Mouse (Mus musculus) MN1 (cell line): ENCODE measurements around the gene Gm13889.

ENCODE experiments used
- DNase-seq: peaks from one replicate; pipeline ENCODE4 v3.0.0-alpha.2; 2016; ENCODE audit warnings: low spot score

The Gm13889 gene

GRCm38 (mm10) chr2:93956908-93957784 lies at the start of gene Gm13889:
TSS of gene Gm13889 (minus strand) at chr2:93957201.
- peak; percentile 79 for DNase-seq

DNA sequence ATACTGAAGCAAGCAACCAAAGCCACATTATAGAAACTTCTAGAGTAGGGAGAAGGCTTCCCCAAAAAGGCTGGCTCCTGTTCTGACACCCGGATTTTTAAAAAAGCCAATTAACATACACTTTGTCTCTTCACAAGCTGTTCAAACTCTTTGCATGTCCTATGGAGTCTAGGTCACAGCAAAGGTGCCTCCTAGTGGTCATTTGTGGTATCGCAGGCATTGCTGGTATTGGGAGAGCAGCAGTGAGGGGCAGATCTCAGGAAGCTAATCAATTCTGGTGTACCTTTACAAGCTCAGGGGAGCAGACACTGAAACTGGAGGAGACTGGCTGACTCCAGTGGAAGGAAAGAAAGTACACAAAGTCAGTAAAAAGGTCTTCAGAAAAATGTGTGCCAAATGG lies 45.3 kb upstream of the Gm13889 start:
- peak; percentile 87 for DNase-seq

GRCm38 (mm10) chr2:94001918-94002317 lies 44.9 kb upstream of the Gm13889 start:
- DNase-seq: no peak

GRCm38 (mm10) chr2:94001411-94001810 lies 44.4 kb upstream of the Gm13889 start:
- no peak for DNase-seq

- DNase-seq: no peak
These were observed 39.3 kb upstream of the Gm13889 start, which contains the start of gene Gm27027 for GRCm38 (mm10) chr2:93996254-93996653. TSS of gene Gm27027 (minus strand) at chr2:93996354.

GRCm38 (mm10) chr2:93992810-93993209 lies 35.8 kb upstream of the Gm13889 start:
- DNase-seq: no peak

DNA sequence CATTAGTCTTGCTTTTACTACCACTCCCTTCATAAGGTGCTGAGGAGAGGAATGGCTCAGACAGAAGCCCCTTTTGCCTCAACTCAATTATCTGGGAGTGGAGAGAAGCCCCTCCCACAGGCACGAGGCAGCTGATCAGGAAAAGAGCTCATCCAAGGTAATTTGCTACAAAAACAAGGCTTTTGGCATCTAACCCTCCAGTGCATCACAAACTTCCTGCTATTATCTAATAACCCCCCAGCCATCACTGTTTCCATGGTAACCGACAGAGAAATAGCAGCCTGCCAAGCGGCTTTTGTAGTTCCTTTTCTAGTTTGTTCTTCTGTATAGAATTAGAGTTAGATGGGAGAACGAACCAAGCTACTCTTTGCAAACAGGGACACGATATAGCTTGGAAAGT lies 35.3 kb upstream of the Gm13889 start:
- peak; percentile 61 for DNase-seq

DNA sequence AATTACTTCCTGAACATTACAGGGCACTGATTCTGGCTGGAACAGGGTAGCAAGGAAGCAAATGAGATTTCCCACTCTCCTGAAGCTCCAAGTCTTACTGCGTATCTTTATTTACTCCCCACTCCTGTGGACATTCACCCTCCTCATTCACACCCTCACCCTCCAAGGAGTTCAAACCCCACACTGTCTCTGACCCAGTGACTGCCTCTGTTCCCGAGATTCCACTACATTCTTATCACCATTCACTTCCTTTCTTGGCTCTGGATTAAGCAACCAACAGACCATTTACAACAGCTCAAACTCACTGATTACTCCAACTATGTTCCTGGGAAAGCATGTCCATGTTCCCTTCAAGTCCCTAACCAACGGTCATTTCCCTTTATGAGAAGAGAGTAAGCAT lies 34.3 kb upstream of the Gm13889 start:
- DNase-seq: no peak

GRCm38 (mm10) chr2:93988440-93988839 lies 31.4 kb upstream of the Gm13889 start:
- no peak for DNase-seq

GRCm38 (mm10) chr2:93982457-93983235 lies 25.6 kb upstream of the Gm13889 start:
- no peak for DNase-seq

- DNase-seq: peak; percentile 94
These were observed 22.5 kb upstream of the Gm13889 start for GRCm38 (mm10) chr2:93979249-93980120.

GRCm38 (mm10) chr2:93976436-93977252 lies 19.6 kb upstream of the Gm13889 start:
- peak; percentile 78 for DNase-seq

DNA sequence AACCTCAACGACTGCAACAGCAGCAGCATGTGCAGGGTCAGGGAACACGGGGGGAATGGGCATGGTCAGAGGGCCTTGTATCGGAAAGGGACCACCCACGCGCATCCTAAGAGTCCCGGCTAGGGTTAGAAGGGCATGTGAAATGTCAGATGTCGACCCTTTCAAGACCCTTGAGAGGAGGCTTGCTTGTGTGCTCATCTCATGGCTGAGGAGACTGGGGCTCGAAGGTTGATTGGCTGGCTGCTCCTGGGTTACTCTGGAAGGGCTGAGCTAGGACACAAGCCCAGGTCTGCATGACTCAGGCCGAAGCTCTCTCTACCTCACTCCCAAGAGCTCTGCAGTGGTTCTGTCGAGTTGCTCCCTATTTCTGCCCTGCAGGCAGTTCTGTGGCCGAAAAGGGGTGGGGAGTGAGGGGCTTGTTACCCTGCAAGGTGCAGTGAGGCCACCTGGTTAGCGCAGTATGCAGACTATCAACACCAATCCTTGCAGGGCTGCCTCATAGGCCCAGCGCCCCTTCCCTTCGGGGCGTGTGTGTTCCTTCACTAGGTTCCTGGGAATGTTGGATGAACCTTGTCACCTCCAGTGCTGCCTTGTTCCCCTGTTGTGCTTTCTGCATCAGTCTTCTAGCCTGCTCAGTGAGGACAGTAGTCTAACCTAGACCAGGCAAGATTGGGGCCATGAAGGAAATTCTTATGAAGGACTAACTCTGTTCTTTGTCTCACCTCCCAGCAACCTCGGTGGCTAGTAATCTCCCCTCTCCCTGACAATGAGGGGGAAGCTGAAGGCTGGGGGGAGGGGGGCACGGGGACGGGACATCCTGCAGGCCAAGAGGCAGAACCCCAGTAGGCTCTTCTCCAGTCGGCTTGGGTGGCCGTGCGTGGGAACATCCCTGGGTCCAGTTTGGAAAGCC lies 18.8 kb upstream of the Gm13889 start:
- DNase-seq: peak; percentile 75

DNA sequence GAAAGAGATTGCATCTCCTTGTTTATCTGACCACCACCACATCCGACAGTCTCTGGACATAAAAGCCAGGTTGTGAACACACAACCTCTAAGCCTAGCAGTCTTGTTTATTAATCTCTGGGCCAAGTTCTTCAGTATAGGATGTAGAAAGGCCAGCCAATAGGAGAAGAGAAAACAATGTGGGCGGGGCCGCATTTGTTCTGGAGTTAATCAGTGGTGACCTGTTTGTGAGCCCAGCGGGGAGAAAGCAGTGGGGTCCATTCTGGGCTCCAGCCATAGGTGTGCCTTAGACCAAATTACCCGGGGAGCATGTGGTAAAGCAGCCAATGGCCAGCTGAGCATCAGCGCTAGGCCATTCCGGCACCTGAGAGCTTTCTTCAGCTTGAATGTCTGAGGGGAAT lies 18.0 kb upstream of the Gm13889 start:
- peak; percentile 67 for DNase-seq

GRCm38 (mm10) chr2:93971647-93972046 lies 14.6 kb upstream of the Gm13889 start:
- no peak for DNase-seq

DNA sequence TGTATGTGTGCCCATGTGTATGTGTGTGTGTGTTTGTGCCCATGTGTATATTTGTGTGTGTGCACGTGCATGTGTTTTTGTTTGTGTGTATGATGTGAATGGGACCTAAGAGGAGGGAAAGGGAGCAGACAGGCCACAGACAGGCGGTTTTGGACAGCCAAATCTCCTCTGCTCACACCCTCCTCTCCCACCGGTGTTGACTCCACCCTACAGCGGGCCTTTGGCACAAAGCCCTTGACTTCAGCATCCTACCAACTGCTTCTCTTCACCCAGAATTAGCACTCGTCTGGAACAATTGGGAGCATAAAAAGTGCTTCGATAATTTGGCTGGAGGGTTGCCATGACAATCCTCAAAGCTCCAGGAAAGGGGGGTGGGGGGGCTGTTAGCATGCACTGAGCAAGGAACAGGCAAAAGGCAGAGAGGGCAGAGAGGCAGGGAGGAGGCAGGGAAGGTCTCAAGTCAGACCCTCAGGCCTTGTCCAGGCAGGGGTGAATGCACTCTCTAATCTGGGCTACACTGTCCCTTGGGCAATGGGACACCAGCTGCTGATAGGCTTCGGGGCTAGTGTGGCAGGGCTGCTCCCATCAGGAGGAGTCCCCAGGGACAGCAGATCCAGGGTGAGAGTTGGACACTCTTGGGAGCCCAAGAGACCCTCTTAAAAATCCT lies 7.6 kb upstream of the Gm13889 start:
- peak; percentile 58 for DNase-seq

DNA sequence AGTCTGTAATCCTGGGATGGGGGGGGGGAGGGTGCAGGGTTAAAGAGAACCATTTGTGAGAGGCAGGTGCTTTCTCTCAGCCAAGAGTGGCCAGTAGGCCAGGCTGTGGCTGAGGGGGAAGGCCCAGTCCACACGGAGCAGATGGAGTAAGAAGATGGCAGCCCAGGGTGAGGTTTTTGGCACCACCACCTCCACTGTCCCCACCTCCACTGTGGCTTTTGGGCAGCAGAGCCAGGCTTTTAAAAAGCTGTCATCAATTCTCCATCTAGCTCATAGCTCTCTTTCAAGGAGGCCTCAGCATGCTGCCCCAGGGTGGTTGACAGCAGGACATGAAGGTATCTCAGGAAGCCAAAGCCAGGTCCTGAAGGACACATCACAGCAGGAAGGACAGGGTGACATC lies 6.8 kb upstream of the Gm13889 start:
- DNase-seq: no peak

DNA sequence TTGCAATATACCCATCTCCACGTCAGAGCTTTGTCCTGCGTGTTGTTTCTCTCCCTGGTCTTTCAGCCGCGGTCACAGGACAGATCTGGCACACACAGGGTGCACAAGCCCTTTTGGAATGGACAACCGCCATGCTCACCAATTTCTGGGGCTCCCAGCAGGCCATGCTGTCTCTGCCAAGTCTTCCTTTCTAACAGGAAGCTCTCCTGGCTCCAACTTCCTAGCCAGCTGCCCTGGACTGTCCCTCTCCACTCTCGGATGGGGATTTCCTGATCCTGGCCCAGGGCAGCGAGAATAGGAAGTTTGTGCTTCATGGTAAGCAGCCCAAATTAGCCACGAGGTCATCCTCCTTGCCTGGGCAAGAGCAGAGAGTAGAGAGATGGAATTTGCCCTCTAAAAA lies 4.7 kb upstream of the Gm13889 start:
- DNase-seq: no peak

- DNase-seq: no peak
These were observed 2.3 kb upstream of the Gm13889 start for GRCm38 (mm10) chr2:93959346-93959745.

- DNase-seq: no peak
These were observed 1.2 kb upstream of the Gm13889 start for GRCm38 (mm10) chr2:93958216-93958615.
